Mouse (Mus musculus) fibroblast of lung, adult 2 months (primary cell): ENCODE data around the gene Hap1.
A peak's percentile ranks its signal among the peaks of the same experiment; 100 is the strongest.
"Not testable (repeated sequence)": the region's sequence is repeated elsewhere in the genome, so short reads cannot be mapped to it uniquely, and the experiment has no call there.

Experiments used
- DNase-seq: peaks from one replicate; pipeline ENCODE4 v3.0.0-alpha.2; 2011; ENCODE audit warnings: low read depth

Hap1 gene

DNA sequence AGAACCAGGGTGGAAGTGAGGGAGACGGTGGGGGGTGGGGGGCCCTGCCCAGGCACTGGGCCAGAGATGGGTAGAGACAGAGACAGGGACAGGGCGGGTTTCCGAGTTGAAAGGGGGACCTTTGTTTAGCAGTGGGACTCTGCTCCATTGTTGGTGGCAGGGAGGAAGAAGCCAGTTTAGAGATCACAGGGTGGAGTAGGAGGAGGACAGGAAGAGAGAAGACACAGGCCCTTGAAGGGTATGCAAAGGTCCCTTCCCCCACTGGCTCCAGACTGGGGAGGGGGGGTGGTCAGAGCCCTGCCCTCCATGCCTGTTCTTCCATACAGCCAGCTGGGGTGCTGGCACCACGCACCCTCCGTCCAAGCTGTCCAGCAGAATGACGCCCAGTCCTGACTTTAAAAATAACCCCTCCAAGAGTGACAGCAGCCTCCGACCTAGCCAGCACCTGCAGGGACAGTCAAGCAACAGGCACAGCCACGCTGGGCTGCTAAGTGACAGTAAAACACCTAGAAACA lies 34.1 kb upstream of the Hap1 start:
- no peak for DNase-seq

DNA sequence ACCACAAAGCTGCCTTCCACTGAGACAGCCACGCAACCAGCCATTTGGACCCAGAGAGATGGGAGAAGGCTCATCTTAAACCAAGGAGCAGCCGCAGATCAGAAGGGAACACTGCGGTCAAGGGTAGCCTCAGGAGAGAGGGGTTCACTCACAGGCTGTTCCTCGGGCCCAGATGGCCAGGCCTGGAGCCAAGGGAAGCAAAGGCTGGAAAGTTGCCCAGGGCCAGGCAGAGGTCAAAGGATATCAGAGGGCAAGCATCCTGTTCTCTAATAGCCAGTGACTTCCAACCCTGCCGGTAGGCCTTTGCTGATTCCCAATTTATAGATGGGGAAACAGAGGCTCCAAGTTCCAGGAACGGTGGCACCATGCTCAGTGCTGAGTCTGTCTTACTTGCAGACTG lies 32.7 kb upstream of the Hap1 start:
- DNase-seq, result no peak

DNA sequence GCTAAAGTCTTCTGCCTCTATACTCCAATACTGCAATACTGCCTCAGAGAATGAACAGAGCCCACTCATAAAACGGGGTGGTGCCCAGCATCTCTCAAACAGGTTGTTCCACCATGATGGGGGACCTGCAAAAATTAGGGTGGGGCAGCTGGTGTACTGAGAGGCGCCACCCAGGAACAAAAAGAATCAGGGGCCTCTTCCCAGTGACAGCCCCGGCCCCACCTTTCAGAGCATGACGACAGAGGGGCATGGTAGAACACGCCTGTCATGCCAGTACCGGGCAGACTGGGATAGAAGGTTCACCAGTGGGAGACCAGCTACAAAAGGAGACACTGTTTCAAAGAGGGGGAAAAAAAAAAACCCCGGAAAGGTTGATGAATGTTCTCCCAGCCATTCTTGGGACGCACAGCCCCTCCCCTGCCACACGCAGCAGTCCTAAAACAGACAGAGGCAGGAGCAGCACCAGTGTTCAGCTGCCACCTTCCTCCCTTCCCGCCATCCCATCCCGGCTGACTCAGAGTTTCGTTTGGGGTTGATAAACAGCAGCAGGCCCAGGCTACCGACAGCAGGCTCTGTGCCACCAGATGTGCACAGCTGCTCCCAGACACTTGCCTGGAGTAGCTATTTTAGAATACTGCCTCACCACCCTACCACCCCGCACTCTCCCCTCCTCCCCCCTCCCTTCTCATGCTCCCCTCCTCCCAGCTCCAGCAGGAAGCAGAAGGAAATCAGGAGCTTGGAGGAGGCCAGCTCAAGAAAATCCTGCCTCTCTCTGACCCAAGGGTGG lies 31.9 kb upstream of the Hap1 start:
- peak; percentile 46 for DNase-seq

DNA sequence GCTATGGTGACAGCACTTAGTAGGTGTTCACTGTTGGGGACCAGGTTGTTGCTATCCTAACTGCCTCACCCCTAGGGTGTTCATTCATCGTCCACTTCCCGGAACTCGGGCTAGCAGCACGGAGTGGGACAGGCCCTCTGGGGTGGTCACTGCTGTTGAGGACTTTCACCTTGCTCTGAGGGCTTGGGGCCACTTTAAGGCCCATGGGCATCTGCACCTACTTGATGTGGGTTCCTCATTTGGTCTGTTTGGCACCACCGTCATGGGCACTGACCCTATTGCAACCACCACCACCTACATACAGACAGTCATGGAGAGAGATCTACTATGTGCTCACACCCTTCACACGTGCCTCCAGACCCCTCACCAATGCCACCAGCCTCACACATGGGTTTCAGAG lies 31.2 kb upstream of the Hap1 start:
- DNase-seq, result no peak

DNA sequence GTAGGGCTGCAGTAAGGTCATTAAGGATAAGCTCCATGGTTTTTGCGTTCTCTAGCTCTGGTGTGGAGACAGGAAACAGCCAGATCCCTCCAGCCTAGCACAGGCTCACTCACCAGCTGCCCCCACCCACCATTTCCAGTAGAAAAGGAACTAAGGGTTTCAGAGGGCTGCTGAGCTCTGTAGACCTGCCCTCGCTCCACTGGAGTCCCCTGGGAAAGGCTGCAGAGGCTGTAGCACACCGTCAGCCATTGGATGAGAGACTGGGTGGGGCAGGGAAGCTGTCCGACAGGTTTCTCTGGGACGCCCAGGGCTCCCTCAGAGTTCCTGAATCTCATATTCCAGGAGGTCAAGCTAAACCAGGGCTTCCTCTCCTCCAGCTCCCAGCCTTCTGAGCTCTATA lies 30.7 kb upstream of the Hap1 start:
- DNase-seq, result no peak

DNA sequence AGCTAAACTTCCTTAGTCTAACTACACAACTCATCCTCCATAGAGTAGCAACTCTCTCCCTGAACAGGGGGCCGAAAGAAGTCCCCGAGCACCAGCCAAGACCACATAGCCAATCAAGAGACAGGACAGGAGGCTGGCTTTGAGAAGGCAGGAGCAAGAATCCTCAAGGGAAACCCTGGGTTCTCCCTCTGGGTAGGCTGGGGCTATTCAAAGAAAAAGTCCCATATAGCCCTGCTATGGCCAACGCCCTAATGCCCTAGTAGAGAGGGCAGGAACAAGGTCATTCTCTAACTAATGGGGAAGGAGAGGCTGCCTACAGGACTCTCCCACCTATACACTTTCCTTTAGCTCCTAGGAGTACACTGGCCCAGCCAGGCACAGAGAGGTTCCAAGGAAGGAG lies 29.1 kb upstream of the Hap1 start:
- DNase-seq, result no peak

DNA sequence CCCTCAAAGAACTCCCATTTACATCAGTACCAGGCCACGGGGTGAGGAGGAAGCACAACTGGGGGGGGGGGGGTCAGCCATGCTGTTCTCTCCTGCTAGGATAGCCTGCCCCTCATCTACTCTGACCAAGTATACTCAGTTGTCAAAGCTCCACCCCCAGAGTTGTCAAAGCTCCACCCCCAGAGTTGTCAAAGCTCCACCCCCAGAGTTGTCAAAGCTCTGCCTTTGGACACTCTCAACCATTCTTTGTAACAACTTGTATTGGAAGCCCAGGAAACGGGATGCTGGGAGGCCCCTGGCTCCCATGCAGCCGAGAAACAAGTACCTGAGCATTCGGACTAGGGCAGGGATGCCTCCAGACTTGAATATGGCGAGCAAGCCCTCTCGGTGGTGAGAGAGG lies 26.8 kb upstream of the Hap1 start:
- no peak for DNase-seq

DNA sequence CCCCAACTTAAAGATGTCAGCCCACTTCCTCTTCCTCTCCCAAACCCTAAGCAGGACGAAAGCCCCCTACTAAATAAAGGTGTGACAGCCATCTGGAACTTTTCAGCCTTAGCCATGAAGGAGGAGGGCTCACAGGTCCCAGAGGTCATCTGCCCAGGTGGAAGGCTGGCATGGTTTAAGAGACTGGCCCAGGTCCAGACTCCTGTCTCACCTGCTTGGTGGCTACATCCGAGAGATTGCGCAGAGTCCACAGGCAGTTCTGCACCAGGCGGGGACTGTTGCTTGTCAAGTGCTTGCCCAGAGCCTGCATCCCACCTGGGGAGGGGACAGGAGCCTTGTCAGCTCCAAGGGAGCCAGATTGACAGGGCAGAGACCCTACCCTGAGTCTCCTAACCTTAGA lies 23.4 kb upstream of the Hap1 start:
- no peak for DNase-seq

DNA sequence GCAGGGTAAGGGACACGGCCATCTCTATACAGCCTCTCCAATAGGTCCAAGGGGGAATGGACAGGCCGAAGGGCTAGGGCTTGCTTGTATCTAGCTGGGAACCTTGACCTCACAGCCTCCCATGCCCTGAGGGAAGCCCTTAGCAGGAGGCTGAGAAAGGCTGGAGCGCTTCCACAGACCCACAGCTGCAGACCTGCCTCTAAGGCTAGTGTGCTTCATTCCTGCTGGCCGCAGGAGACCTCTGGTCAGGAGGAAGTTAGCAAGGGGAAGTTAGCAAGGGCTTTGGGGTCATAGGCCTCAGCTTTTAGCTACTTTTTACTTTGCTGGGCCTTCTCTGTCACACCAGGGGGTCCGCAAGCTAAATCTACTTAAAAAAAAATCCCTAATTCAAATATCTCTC lies 22.5 kb upstream of the Hap1 start:
- no peak for DNase-seq

DNA sequence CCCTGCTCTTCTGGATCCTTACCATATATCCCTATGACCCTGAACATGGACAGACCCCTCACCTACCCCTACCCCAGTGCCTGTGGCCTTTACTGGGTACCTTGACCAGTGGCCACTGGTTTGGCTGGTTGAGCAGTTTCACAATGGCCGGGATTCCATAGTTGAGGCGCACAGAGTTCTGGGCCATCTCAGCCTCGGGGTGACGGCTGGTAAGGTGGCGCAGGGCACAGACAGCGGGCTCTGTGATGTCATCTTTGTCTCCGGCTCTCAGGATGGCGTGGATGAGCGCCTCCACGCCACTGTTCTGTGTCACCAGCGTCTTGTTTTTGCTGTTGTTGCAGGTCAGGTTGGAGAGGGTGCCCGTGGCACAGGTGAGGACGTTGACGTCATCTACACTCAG lies 22.1 kb upstream of the Hap1 start:
- DNase-seq, result no peak

DNA sequence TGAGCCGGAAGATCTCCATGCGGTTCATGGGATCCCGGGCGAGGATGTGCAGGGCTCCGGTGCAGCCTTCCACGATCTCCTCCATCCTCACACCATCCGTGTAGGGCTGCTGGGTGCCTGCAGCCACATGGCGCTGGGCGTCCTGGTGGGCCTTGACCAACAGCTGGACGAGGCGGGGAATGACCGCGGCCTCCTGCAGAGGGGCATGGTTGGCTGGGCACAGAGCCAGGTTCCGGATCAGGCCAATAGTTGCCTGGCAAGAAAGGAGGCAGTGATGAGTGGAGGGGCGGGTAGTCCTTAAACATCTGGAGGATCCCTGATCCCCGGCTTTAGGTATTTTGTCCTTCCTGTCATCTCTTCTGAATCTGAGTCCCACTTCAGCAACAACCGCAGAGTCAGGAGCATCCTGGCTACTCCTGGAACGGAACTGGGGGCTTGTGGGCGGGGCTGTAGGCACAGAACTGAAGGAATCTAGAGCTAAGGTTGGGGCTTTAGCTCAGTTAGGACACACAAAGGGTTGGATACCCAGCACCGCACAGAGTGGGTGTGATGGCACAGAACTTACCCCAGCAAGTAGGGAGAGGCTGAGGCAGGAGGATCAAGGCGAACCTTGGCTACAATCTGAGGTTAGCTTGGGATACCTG lies 20.9 kb upstream of the Hap1 start:
- no peak for DNase-seq

DNA sequence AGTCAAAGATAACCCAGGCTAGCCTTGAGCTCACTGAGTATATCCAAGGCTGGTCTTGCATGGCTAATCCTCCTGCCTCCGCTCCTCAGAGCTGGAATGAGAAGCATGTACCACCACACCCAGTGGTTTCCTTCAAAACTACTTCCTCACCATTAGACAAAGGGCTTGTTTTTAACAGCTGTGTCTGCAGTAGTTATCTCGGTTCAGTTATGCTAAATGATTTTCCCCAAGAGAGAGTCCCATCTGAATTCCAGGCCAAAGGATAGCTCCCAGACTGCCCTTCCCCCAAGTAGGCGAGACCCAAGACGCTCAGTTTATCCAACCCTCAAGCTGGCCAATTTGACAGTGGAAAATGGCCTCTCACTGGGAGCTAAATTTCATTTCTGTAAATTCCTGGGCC lies 20.1 kb upstream of the Hap1 start:
- no peak for DNase-seq

DNA sequence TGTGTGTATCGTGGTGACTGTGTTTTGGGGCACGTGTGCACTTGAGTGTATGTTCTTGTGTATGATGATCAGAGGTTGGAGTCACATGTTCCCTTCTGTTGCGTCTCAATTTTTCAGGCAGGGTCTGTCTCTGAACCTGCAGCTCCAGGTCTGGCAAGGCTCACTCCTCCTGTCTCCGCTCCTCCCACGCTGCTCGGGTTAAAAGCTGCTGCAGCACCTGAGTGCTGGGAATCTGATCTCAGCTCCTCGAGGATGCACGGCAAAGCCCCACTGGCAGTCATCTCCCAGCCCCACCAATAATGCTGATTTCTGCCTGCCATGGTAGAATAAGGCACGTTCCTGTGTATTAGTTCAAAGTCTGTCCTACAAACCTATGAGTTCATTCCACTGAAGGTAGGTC lies 19.2 kb upstream of the Hap1 start:
- no peak for DNase-seq

DNA sequence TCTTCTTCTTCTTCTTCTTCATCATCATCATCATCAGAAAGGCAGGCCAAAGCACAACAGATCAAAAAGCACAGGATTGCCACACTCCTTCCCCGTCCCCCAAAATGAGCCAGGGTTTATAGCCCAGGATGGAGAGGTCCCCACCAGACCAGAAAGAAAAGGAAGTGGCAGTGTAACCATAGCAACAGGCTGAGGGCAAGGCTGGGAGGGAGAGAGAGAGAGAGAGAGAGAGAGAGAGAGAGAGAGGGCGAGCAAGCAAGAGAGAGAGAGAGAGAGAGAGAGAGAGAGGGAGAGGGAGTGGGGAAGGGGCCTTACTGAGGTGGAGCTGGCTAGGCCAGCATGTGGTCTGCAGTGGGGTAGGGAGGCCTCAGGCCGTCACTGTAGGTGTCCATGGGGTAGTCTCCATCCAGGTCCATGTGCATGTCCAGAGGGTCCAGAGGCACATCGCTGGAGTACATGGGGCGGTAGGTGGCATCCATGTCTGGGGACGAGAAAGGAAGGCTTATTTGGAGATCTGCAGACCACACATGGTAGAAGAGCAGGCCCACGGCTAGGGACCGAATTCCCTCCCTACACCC lies 16.1 kb upstream of the Hap1 start:
- DNase-seq, result no peak

DNA sequence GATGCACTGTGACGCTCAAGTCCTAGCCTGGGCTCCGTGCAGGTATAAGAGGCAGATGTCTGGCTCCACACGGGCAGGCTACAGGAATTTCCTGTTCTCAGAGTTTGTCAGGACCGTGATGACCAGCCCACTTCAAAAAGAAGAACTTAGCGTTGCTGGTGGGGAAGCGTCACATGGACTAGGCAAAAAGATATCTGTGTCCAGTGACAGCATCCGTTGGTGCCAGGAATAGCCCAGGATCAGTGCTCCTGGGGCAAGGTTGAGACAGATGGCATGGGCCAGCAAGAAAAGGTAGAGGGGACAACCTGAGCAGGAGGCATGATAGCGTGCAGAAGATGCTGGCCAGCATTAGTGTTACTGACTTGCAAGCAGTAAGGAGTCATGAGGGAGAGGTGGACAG lies 13.9 kb upstream of the Hap1 start:
- DNase-seq, result no peak

DNA sequence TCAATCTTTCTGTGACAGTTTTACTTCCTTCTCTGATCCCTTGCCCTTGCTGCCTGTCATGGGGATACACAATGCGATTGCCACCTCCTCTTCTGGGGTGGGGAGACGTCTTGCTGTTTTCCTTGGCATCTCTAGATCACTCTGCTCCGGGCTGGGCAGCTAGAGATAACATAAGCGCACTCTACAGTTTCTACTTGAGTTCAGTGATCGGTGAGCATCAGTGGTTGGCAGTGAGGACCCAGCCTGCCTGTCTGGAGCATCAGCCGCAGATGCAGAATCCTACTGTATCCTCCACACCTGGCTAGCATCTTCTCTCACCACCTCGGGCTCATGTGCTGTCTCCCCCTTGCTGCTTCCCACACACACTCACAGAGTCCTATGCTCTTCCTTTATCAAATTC lies 13.2 kb upstream of the Hap1 start:
- DNase-seq, result no peak

DNA sequence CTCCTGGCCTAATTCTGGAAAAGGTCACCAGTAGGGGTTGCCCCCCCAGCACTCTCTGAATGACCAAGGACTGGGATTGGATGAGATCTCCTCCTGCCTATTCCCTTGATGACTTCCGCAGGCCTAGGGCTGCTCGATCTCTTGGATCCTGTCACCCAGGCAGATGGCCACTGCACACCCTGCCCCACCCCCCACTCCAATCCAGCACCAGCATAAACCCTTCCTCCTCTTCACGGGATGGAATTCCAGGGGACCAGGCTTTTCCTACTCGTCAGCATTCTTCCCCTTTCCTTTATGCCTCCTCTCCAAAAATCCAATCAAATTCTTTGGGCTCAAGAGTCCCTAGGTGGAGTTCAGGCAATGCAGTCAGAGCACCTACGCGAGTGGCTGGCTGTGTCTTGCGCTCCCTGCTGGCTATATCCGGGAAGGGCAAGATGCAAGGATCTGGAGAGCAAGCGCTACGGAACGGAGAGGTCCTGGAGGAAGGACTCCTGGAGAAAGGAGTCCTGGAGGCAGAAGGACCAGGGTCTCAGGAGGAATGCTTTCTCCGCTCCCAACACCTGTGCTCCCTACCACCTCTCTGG lies 7.1 kb upstream of the Hap1 start:
- no peak for DNase-seq

DNA sequence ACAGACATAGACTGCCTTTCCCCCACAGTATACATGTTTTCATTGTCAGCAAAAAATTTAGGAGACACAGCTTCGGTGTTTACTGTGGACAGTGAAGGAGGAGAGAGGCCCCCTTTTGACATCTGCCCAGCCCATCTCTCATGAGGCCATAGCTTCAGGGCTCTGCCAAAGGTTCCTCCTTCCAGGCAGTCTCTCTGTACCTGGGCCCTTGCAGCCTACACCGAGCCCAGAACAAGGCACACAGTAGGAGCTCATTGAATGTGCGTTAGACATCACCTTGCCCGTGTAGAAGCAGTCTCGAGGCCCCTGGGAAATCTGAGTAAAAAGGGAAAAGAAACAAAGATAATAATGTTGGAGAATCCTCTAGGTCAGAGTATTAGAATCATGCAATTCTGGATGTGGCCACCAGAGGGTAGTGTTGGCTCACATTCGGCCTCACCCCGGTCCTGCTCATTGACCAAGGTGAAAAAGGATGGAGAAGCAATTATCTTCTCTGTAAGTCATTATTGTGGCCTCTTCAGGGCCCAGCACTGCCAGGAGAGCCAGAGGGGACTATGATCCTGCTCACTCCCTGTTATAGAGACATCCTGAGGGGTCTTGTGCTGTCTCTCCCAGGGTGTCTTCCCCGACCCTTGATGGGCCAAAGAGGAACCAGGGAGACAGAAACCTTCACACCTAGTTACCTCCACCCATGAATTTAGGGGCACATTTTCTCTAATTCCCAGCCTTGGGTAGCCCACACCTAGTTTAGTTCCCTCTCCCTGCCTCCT lies 6.5 kb upstream of the Hap1 start:
- DNase-seq, result peak; percentile 19

DNA sequence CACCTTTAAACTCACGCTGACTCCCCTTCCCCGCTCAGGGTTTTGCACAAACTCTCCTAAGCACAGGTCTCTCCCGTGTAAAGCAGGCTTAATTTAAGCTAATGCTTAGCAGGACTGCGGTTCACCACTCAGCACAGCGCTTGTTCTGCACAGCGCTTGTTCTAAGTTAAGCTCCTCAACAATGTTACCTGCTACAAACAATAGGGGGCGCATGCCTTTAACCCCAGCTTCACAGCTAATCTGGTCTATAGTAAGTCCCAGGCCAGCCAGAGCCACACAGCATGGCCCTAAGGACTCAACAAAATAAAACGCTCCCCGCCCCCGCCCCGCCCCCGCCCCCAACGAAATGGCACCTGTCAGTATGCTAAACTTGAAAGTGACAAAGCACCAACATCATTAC lies 5.1 kb upstream of the Hap1 start:
- DNase-seq, result not testable (repeated sequence)

DNA sequence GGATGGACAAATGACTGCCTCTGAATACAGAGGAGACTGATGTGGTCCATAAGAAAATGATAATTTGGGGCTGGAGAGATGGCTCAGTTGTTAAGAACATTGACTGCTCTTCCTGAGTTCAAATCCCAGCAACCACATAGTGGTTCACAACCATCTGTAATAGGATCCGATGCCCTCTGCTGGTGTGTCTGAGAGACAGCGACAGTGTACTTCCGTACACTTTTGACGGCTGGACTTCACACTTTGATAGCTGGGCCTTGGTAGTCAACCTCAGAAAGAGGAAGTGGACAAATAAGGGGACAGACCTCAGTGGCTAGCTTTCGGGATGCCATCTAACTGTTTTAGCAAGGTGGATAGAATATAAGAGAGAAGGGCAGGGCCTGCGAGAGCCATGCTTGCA lies 4.2 kb upstream of the Hap1 start:
- DNase-seq, result no peak

DNA sequence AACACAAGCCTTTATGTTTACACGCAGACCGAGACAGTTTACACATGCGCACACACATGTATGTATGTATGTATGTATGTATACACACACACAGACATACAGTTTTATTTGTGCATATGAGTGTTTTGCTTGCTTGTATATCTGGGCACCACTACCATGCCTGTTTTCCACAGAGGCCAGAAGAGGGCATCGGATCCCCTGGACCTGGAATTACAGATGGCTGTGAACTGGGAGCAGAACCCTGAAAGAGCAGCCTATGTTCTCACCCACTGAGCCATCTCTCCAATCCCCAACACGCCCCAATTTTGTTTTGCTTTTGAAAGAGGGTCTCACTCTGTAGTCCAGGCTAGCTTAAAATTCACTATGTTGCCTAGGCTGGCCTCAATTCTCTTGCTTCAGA lies 1.5 kb upstream of the Hap1 start:
- DNase-seq, result no peak

DNA sequence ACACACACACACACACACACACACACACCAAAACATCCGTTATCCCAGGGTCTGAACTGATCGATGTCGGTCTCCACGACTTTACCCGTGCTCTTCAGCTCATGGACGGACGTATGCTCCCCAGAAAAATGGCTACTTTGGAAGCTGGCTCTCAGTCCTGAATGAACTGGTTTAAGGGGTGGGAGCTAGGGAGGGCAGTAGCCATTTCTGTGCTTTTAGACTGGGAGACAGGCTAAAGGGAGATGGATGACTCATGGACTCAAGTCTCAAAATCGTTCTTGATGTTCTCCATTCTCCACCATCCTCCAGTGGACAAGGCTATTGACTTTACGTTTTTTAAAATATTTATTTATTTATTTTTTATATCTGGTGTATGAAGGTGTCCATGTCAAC lies 887 bp upstream of the Hap1 start:
- DNase-seq, result no peak
